Mouse (Mus musculus): Measurements from ENCODE around the gene Gadd45b.
A peak's percentile ranks its signal among the peaks of the same experiment; 100 is the strongest.

Gadd45b gene

DNA sequence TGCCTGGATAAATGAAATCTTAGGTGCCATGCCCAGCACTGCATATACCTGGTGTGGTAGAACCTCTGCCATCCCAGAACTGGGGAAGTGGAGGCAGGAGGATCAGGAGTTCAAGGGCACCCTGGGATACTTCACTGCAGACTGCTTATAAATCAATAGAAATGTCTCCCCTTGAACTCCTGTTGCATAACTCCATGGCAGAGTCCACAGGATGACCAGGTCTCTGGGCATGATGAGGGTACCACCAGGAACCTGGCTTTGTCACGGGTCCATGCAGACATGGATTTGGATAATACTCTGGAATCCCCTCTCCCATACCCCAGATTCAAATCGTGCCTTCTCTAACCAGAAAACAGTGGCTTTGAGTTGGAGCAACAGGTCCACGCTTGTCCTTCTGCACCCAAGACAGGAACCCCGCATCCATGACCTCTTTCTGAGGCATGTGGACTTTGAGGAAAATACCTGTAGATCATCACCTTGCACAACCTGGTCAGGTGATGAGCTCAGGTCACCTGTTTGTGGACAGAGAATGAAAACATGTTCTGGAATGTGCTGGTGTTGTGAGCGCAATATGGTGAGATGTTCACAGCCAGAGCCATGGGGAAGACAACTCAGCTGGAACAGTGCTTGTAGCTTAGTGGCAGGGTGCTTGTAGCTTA lies 29.2 kb downstream of the Gadd45b start:
- no peak for DNase-seq

DNA sequence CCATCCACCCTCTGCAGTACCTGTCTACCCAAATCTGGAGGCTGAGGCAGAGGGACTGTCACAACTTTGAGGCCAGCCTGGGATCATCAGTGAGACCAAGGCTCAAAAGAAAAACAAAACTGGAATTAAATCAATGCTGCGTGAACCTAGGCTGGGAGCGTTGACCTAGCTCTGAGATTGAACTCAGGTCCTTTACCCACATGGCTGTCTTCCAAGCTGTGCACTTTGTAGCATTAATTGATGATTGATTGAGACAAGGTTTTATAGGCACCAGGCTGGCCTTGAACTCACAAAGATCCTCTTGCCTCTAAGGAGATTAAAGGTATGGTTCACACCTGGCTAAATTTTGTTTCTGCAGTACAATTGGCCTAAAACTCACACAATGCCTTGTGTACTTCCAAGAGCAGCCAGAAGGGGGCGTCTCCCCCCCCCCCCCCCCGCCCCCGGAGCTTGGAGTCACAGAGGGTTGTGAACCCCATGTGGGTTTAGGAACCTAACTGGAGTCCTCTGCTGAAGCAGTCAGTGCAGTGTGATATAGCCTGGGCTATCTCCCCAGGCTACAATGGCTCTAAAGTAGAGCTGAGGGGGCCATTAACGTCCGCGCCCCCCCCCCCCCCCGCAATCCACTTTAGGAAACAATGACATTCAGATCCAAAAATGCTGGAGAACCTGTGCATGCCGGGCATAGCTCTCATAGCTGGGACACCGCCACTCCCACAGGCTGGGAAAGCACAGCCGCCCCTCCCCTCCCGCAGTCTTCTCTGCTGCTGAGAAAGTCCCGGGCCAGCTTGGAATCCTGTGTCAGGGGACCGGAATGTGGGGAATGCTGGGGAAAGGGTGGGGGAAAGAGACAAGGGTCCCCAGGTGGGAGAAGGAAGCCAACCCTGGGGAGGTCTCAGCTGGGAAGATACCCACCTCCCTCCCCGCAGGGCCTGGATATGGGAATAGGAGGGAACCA lies 31.0 kb downstream of the Gadd45b start:
- DNase-seq = no peak

DNA sequence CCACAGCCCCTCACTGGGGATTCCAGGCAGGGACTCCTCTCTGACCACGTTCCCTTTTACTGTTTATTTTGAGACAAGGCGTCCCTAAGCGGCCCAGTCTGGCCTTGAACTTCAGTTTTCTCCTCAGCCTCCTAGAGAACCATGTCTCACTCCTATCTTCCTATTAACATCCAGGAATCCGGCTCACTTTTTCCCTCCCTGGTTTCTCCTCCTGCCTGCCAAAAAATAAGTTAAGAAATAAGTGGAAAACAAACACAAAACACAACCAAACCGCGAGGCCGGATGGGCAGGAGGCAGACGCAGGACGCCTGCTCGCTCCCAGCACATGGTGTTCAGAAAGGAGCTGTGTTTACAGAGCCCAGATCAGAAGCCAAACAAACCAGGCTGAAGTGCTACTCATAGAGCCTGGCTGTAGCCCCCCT lies 32.2 kb downstream of the Gadd45b start:
- DNase-seq = no peak

DNA sequence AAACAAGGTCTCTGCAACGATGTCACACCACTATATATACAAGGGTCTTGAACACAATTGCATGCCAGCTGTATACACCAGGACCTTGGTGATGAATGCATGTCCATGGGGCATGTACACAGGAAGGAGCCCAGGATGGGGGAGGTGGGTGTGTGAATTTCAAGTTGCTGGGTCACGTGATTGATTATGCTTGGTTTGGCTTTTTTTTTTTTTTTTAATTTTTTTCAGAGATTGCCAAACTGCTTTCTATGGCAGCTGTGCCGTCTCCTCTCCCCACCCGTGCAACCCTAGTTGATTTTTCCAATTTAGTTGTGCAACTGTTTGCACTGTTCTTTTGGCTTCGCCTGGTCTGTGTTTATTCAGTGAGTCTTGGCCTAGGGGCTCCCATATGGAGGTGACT lies 32.7 kb downstream of the Gadd45b start:
- DNase-seq = no peak

DNA sequence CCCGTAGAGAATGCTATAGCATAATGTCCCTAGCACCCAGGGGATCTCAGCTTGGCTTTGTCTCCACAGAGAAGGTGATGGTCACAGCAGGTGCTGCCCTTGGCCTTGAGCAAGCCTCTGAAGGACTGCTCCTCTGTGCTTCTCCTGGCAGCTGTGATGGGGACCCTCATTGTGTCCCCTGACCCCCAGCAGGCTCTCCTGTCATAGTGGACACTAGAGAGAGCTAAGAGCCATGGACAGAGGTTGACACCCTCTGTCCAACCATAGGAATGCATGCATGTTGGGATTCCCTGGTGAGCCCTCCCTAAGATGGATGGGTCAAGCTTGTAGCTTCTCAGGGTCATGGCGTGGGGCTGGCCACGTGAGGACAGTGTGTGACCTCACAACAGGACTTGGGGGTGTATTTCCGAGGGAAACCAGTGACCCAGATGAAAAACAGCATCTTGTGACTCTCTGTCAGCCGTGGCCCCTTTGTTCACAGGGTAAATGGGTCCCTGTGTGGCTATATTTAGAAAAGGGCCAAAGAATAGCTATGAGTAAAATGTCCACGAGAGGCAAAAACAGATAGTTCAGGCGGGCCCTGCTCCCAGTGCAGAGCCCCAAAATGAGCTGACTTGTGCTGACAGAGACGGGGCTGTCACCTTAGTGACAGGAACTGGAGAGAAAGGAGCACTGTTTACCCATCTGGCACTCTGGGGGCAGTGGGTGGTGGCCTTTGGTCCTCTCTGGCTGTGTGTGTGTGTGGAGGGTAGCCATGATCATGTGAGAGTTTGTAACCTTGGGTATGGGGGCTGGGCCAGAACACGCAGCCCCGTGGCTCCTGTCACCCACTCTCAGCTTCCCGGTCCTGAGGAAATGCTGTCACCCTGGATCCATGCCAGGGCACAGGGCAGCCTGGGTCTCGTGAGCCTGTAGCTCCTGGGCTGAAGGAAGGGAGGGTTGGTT lies 33.4 kb downstream of the Gadd45b start:
- DNase-seq = no peak

DNA sequence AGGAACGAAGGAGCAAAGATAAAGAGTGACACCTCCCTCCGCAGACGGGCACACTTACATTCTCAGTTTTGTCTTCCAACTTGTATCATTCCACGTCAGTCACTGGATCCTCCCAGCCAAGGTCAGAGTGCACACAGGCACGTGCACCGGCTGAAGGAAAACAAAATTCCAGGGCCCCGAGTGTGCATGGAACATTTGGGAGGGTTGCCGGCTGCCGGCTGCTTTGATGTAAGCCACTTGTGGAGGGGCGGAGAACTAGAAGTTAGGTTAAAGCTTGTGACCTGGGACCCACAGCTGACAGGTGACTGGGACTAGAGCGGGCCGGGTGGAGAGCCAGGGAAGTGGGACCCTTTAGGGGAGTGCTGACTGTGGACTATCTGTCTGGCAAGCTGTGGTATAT lies 36.4 kb downstream of the Gadd45b start:
- DNase-seq = no peak

DNA sequence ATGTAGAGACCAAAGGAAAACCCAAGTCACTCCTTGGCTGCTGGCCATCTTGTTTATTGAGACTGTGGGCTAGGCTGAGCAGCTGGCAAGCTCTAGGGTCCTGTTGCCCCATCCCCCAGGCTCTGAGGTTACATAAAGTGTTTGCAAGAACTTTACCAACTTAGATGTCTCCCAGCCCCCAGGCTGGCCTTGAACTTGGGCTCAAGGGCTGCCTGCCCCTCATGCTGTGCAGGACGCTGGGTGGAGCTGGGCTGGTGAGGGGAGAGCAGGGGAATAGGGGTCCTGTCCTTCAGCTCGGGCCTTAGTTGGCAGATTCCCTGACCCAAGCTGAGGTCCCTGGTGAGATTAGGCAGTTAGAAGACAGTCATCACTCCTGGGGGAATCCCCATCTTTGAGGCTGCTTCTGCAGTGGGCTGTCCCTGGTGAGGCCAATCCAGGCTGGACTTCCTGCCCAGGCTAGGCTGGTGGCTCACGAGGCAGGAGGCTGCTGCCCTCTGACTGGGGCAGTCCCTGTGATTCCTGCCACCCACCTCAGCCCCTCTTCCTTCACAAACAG lies 37.3 kb downstream of the Gadd45b start:
- DNase-seq = no peak

DNA sequence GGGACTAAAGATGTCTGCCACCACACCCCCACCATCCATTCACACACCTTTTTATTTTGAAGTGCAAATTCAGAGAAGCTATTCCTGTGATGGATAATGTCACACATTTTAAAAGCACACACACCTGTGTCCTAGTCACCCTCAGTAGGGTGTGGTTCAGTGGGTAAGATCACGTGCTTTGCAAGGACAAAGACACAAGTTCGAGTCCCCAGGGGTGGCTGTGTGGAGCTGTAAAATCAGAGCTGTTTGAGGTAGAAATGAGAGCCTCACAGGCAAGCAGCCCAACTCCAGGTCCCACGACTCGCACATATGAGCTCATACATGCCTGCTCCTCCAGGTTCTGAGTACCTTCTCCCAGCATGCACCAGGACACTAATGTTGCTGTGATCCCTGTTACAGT lies 38.2 kb downstream of the Gadd45b start:
- DNase-seq = no peak

DNA sequence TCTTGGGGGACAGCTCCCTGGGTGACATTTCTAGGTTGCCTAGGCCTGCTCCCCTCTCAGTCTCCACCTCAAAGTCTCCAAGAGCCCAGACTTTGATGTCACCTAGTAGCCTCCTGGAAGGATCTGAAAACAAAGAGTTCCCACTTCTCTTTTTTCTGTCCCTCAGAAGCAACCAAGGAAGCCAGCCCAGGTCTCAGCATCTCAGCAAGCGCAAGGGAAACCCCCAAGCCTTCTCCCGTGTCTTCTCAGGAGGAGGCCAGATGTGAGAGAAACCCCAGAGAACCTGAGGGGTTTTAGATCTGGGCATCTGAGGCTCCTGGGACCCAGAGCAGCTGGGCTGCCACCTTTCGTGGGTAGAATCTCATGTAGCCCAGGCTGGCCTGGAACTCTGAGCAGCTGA lies 39.4 kb downstream of the Gadd45b start:
- DNase-seq = no peak

DNA sequence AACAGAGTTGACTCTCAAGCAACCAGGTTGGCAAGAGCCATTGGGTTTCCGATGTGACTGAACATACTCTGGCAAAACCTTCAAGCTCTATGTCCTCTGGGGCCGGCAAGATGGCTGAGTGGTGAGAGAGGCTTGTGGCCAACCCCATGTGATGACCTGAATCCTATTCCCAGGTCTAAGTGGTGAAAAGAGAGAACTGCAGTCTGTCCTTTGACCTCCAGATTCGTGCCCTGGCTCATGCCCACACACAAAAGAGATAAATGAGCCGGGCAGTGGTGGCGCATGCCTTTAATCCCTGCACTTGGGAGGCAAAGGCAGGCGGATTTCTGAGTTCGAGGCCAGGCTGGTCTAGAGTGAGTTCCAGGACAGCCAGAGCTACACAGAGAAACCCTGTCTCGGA lies 40.3 kb downstream of the Gadd45b start:
- DNase-seq = no peak

DNA sequence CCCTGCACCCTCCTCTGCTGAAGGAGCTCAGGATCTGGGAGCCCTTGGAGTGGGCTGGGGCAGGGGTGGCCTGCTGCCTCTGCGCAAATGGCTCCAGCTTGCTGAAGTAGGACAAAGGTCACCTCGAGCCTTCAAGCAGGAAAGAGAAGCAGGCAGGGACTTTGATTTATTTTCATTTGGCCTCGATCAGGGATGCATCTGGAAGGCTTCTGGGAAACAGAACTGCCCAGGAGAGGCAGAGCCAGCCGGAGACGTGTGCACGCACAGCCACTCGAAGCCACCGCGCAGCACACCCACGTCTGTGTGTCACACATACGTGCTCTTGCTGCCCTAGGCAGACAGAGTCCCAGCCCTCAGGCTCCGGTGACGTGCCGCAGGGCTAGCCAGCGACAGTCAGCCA lies 41.7 kb downstream of the Gadd45b start:
- DNase-seq = no peak

DNA sequence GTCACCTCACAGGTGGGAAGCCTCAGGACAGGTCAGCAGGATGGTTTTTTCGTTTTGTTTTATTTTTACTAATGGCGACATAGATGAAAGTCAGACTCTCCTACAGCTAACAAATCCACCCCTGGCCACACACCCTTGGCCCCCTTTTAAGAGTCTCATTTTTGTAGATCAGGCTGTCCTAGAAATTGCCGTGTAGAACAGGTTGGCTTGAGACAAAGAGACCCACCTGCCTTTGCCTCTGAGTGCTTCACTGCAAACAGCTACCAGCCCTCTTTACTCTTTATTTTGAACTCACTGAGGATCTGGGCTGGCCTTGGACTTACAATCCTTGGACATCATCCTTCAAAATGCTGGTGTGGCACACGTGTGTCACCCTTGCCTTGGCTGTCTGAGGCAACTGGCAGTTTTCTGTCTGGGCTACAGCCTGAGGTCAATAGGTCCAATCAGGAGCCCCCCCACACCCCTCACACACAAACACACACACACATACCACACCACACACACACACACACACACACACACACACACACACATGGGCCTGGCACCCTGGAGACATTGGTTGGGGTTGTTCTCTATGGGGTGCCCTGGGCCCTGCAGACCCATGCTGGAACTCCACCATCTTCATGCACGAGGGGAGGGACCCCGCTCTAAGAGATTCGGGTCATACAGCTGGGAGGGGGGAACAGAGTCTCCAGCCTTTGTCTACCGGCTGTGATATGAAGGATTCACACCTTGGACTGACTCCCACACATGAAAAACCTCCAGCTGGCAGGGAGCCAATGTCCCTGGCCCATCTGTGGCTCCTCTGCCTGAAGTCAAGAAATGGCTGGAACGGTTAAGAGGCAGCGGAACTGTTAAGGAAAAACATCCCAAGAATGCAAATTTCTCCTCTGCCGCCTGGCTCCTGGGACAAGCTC lies 42.5 kb downstream of the Gadd45b start:
- DNase-seq = peak; percentile 85

DNA sequence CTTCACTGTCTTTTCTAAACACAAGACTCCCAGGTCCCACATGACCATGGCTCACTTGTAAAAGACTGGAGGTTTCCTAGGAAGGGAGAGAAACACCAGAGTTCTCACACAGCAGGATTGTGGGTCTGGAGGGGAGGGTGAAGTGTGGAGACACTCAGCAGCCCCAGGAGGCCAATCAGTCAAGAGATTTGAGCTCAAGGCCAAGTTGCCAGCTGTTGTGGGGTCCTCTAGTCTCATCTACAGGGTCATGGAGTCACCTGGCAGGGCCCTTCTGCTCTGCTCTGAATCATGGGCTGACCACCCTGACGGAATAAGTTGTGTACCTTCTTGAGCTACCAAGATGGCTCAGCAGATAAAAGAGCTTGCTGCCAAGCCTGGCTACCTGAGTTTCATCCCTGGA lies 43.8 kb downstream of the Gadd45b start:
- DNase-seq = no peak

DNA sequence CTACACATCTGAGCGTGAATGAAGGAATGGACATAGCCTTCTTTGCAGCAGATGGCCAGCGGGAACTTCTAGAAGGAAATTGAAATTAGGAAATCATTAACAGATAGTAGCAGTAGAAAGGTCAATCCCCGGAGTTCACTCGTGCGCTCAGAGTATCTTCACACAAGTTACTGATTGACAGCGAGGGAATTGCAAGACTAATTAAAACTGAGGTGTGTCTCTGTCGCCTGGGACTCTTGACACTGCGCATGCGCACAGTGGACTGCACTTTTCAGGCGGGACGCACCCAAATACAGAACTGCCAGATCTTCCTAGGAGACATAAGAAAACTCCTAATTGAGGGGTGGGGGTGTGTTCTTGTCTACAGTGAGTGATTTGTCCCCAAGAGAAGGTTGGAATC lies 45.6 kb downstream of the Gadd45b start:
- DNase-seq = no peak

DNA sequence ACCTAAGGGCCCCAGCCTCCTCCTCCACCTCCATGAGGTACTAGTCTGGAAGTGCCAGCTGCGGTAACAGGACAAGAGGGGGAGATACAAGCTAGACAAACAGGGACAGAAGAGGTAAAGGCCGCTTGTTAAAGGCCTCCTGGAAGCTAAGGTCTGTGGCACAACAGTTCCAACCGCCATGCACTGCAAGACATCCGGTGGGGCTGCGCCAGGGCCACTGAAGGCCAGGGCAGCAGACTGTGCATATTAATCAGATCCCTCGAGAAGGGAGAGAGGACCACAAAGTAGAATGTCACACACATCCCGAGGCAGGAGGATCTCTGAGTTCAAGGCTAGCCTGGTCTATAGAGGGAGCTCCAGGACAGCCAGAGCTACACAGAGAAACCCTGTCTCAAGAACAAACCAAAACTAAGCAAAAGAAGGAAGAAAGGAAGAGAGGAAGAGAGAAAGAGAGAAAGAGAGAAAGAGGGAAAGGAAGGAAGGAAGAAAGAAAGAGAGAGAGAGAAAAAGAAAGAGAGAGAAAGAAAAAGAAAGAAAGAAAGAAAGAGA lies 51.8 kb downstream of the Gadd45b start:
- DNase-seq = no peak
